Mouse (Mus musculus) embryonic facial prominence, embryonic 15.5 days (tissue): ENCODE measurements around the gene Polr2e. TPM values are rescaled to one million over a fixed set of nuclear protein-coding genes. Genes with fewer than 3 reads are reported as not detected.

ENCODE experiments used
- ATAC-seq: fragments of 200-750 bp; cut with Nextera tagmentation; 2 replicates; pipeline ENCODE4 v1.8.0; 2017; ENCODE audit warnings: low read depth, moderate TSS enrichment; ENCODE audit not compliant: insufficient number of reproducible peaks, low FRiP score, low TSS enrichment
- H3K27ac ChIP-seq: fragments of 300-500 bp; sonication (generic); replicated peaks from 2 replicates; pipeline ENCODE4 v1.5.1; 2015; ENCODE audit warnings: mild to moderate bottlenecking, inconsistent platforms
- H3K27me3 ChIP-seq: fragments of 300-500 bp; sonication (generic); 2 replicates; pipeline ENCODE4 v1.6.1; 2015; ENCODE audit warnings: inconsistent platforms
- H3K36me3 ChIP-seq: fragments of 300-500 bp; sonication (generic); 2 replicates; pipeline ENCODE4 v1.6.1; 2015; ENCODE audit warnings: mild to moderate bottlenecking, inconsistent platforms
- H3K4me1 ChIP-seq: fragments of 300-500 bp; sonication (generic); 2 replicates; pipeline ENCODE4 v1.6.1; 2015; ENCODE audit warnings: inconsistent platforms
- H3K4me2 ChIP-seq: fragments of 300-500 bp; sonication (generic); replicated peaks from 2 replicates; pipeline ENCODE4 v1.6.1; 2015; ENCODE audit warnings: mild to moderate bottlenecking, inconsistent platforms
- H3K4me3 ChIP-seq: fragments of 300-500 bp; sonication (generic); replicated peaks from 2 replicates; pipeline ENCODE4 v1.5.1; 2015; ENCODE audit warnings: mild to moderate bottlenecking, inconsistent platforms
- H3K9ac ChIP-seq: fragments of 300-500 bp; sonication (generic); 2 replicates; pipeline ENCODE4 v1.6.1; 2015; ENCODE audit warnings: inconsistent platforms
- H3K9me3 ChIP-seq: fragments of 300-500 bp; sonication (generic); replicated peaks from 2 replicates; pipeline ENCODE4 v1.6.1; 2016; ENCODE audit warnings: inconsistent platforms
- WGBS: fragments of 180-500 bp; shearing (Covaris S2); methylation state at CpG from one replicate; pipeline ENCODE4 v1.1.7; 2015; 5-methylcytosine and 5-hydroxymethylcytosine counted together
- polyA plus RNA-seq: library from polyadenylated mRNA; unstranded; fragments of >200 nt; fragmentation: Nextera tagmentation; extraction: Ambion mirVana; gene quantifications from 2 replicates; pipeline ENCODE4 v1.2.1, GENCODE M21; 2015

Polr2e gene
- polyA plus RNA-seq, 1 experiment from 2014 or later, result 218 TPM

DNA sequence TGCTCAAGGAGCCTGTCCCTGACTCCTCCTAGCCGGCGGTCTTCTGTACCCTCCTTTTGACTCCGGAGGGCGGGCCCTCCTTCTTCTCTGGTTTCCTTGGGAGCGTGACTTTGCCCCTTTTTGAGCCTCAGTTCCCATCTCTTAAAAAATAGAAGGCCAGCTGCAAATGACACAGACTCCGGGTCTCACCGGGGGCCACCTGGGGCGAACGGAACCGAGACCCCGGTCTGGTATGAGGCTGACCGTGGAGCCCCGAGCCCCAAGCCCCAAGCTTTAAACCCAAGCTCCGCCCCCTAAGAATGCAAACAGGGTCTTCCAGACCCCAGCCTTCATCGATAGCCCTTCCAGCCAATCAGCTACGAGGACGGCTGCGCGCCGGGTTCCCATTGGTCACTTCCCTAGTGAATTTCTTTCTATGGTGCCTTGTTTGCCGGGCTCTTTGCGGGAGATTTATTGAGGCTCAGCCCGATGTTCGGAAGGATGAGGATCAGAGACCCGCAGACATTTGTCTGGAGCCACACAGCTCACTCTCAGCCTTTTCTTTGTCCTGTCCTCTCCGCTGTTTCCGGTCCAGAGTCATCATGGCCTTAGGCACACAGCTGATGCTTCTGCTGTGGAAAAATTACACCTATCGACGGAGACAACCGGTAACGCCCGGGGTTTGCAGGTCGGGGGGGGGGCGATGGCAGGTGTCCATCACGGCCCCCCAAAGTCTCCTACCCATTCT, 42.4 kb downstream of the Polr2e start:
- Histone ChIP-seq H3K36me3 (peaks cover 37% of the 10 kb centered on the region), H3K4me1 (peaks cover 31% of the 10 kb centered on the region), H3K27ac (peak overlapping the region; percentile 73), H3K4me2 (peak overlapping the region; percentile 88), H3K9me3 (no peaks in the 10 kb centered on the region), H3K9ac (0 out of 2 replicates have a peak overlapping the region, but pooled peaks have one; percentile 19), H3K27me3 (no peaks in the 10 kb centered on the region), H3K4me3 (peak overlapping the region; percentile 54)
- under 1% methylated on average over 35 of the region's 35 CpGs for WGBS
- ATAC-seq, result peak; percentile 44

DNA sequence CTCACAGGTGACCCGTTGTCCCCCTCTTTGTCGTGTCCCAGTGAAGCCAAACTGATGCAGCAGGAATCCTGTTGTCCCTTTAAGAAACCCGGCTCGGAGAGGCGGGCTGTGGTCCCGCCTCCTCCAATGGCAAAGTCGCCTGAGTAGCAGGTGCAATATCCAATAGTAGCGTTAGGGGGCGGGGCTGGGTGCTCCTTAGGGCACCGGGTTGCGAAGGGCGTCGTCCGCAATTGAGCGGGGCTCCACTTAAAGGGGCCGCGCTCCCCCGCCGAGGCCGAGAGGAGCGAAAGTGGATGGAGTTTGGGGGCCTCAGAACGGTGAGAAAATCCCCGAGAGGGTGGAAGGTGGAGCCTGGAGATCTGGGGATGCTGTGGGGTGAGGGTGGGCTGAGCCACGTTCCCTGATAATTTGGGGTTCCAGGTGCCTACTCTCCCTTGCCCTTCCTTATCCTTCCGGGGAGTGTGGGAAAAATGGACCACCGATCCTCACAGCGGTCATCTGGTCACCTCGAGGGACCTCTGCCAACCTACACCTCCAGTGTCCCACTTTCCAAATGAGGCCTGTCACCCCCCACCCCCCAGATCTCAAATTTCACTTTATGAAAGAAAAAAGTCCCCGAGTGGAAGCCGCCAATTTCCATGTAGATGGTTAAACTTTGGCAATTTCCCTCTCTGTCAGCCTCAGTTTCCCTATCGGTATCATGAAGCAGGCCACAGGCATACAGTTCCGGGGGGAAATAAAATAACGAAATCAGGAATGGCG, 43.1 kb downstream of the Polr2e start, which contains the start of gene Abca7:
Gene Abca7 (plus strand): TSS at position 223 of the 762 bp plus-strand sequence.
- Histone ChIP-seq H3K9ac (peak within 1 kb of the TSS; percentile 19; the same call in 1 of the 2 replicates), H3K9me3 (no peaks in the 10 kb centered on the region), H3K27me3 (no peaks in the 10 kb centered on the region), H3K27ac (peak within 1 kb of the TSS; percentile 73), H3K4me3 (peak within 1 kb of the TSS; percentile 54), H3K4me1 (peaks cover 28% of the 10 kb centered on the region), H3K4me2 (peak within 1 kb of the TSS; percentile 88), H3K36me3 (peaks cover 45% of the 10 kb centered on the region)
- peak; percentile 89 for ATAC-seq
- WGBS, result under 1% methylated on average over 34 of the region's 34 CpGs

DNA sequence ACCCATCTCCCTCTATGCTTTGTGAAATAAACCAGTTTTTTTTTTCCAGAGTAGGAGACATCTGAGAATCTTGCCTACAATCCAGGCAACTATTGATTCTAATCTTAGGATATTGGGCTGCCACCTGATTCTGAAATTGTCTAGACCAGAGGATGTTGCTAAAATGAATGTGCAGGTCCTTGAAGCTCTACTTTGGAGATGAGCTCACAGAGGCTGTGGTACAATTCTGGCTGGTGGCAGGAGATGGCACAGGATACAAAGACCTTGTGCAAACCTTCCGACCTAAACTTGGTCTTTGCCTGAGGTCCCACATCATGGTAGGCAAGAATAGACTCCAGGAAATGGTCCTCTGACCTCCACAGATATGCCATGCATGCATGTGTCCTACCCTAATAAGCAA, 44.0 kb downstream of the Polr2e start:
- WGBS, result 69% methylated on average over 1 of the region's 1 CpGs
- ATAC-seq, result no peak

DNA sequence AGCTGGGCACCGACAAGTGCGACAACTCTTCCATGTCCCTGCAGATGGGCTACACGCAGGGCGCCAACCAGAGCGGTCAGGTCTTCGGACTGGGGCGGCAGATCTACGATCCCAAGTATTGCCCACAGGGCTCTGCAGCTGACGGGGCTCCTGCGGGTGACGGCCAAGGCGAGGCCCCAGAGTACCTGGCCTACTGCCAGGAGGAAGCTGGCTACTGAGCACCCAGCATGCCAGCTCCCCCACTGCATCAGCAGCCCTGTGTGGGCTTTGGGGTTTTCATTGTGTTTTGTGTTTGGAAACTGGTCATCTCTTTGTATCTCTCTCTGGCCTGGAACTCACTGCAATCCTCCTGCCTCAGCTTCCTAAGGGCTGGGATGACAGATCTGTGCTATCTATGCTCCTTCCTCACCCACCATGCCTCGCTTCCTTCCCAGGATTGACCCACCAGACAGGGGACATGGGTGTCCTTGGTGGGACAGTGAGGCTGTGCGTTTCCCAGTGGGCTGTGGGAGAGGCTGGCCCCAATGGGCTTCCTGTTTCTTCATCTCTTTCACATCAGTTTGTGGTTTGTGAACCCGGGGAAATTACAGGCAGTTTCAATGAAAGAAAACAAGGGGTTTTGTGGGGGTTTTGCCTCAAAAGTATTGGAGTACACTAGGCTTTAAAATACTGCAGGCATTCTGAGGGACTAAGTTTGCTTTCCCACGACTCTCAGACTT, 45.0 kb downstream of the Polr2e start:
- no peak for ATAC-seq
- peaks cover 53% of the 10 kb centered on the region for H3K36me3 ChIP-seq
- H3K27me3 ChIP-seq, result no peaks in the 10 kb centered on the region
- H3K4me1 ChIP-seq, result peaks cover 41% of the 10 kb centered on the region
- H3K4me2 ChIP-seq, result no peak overlapping the region
- no peaks in the 10 kb centered on the region for H3K9me3 ChIP-seq
- no peak overlapping the region for H3K4me3 ChIP-seq
- no peak overlapping the region; the same call in 1 of the 2 replicates for H3K27ac ChIP-seq
- 77% methylated on average over 16 of the region's 16 CpGs for WGBS
- H3K9ac ChIP-seq, result no peak overlapping the region

More for the DNA sequence above, 44.0 kb downstream of the Polr2e start:
- Histone ChIP-seq H3K4me2 (peak overlapping the region; percentile 88; the same call in 1 of the 2 replicates), H3K9me3 (no peaks in the 10 kb centered on the region), H3K27me3 (no peaks in the 10 kb centered on the region), H3K36me3 (peaks cover 53% of the 10 kb centered on the region), H3K9ac (no peak overlapping the region), H3K4me1 (peaks cover 33% of the 10 kb centered on the region), H3K27ac (peak overlapping the region; percentile 73; the same call in 1 of the 2 replicates), H3K4me3 (no peak overlapping the region; the same call in 1 of the 2 replicates)

DNA sequence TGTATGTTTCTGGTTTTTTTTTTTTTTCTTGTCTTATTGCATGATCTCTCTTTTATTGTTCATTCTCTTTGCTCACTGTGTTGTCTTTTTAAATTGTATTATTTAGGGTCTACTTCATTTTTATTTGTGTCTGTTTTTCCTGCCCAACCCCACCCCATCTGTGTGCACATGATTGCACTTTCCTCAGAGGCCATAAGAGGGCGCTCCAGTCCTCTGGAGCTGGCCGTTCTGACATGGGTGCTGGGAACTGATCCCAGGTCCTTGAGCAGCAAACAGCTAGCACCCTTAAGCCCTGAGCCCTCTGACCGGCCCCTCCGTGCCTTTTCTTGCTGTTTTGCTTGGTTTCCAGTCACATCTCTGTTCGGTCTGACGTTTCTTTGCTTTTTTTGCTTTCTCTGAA, 48.0 kb downstream of the Polr2e start:
- H3K4me2 ChIP-seq, result 0 out of 2 replicates have a peak overlapping the region, but pooled peaks have one; percentile 93
- H3K27me3 ChIP-seq, result no peaks in the 10 kb centered on the region
- no peak overlapping the region for H3K27ac ChIP-seq
- no peak for ATAC-seq
- H3K9ac ChIP-seq, result no peak overlapping the region
- peaks cover 47% of the 10 kb centered on the region for H3K4me1 ChIP-seq
- WGBS, result 87% methylated on average over 6 of the region's 6 CpGs
- no peak overlapping the region for H3K4me3 ChIP-seq
- no peaks in the 10 kb centered on the region for H3K9me3 ChIP-seq
- peaks cover 53% of the 10 kb centered on the region for H3K36me3 ChIP-seq

DNA sequence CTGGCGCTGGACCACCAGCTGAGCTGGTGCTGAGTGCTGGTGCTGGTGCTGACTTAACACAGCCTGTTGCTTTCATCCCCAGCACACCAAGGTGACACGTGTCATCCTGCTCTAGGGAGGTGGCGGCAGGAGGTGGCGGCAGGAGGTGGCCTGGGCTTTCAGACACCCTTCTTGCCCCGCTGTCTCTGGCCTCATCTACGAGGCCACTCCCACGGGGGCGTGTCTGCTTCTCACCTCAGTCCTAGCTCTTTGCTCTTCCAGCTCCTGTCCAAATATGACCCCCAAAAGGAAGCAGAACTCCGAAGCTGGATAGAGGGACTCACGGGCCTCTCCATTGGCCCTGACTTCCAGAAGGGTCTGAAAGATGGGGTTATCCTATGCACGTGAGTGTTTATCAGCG, 48.5 kb downstream of the Polr2e start:
- H3K9ac ChIP-seq, result no peak overlapping the region
- 0 out of 2 replicates have a peak overlapping the region, but pooled peaks have one; percentile 93 for H3K4me2 ChIP-seq
- H3K27ac ChIP-seq, result peak overlapping the region; percentile 4; the same call in 1 of the 2 replicates
- H3K4me1 ChIP-seq, result peaks cover 51% of the 10 kb centered on the region
- H3K27me3 ChIP-seq, result no peaks in the 10 kb centered on the region
- H3K9me3 ChIP-seq, result no peaks in the 10 kb centered on the region
- peaks cover 53% of the 10 kb centered on the region for H3K36me3 ChIP-seq
- no peak overlapping the region; the same call in 1 of the 2 replicates for H3K4me3 ChIP-seq
- no peak for ATAC-seq
- 72% methylated on average over 12 of the region's 12 CpGs for WGBS

DNA sequence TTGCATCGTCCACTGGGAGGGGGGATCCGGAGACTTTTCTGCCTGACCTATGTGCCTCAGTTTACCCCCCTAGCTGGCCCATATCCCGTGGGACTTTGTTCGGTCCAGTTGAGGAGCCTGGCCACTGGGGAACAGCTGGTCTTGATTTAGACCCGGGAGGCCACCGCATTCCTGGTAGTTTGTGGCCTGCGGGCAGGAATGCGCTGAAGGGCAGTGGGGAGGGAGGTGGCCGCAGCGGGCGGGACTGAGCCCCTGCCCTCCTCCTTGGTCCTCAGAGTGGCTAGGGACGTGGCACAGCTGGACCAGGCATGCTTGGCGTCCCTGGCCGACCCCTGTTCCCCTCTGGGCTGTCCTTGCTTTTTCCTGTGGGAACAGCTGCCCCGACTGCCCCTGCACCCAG, 49.7 kb downstream of the Polr2e start:
- Histone ChIP-seq H3K4me2 (peak overlapping the region; percentile 93), H3K4me1 (peaks cover 55% of the 10 kb centered on the region), H3K27ac (peak overlapping the region; percentile 99), H3K4me3 (peak overlapping the region; percentile 90), H3K9me3 (no peaks in the 10 kb centered on the region), H3K36me3 (peaks cover 43% of the 10 kb centered on the region), H3K9ac (peak overlapping the region; percentile 86), H3K27me3 (no peaks in the 10 kb centered on the region)
- WGBS, result 11% methylated on average over 15 of the region's 15 CpGs
- no peak for ATAC-seq

DNA sequence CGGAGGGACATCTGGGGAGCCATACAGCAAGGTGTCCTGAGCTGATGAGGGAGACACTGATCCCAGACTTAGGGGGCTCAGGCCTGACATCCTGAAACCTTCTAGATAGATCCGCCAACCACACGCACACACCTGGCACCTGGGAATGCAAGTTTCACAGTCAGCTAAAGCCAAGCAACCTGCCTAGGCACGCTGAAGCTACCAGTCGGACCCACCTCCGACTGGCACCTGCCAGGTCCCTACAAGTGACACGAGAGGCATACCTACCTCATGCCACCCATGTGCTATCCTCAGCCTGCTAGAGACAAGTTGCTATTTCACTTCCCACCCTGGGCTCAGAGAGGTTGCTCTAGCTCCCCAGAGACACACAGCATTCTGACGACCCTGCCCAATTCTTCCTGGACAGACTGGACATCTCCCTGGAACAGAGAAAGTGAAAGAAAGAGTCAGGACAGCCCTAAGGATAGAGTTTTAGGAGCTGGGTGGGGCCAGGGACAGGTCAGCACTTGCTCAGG, 50.3 kb downstream of the Polr2e start:
- 16% methylated on average over 8 of the region's 8 CpGs for WGBS
- no peaks in the 10 kb centered on the region for H3K27me3 ChIP-seq
- peaks cover 37% of the 10 kb centered on the region for H3K36me3 ChIP-seq
- H3K4me2 ChIP-seq, result peak overlapping the region; percentile 93
- H3K27ac ChIP-seq, result peak overlapping the region; percentile 99
- peak overlapping the region; percentile 86 for H3K9ac ChIP-seq
- no peak for ATAC-seq
- peaks cover 51% of the 10 kb centered on the region for H3K4me1 ChIP-seq
- H3K9me3 ChIP-seq, result no peaks in the 10 kb centered on the region
- H3K4me3 ChIP-seq, result peak overlapping the region; percentile 90

DNA sequence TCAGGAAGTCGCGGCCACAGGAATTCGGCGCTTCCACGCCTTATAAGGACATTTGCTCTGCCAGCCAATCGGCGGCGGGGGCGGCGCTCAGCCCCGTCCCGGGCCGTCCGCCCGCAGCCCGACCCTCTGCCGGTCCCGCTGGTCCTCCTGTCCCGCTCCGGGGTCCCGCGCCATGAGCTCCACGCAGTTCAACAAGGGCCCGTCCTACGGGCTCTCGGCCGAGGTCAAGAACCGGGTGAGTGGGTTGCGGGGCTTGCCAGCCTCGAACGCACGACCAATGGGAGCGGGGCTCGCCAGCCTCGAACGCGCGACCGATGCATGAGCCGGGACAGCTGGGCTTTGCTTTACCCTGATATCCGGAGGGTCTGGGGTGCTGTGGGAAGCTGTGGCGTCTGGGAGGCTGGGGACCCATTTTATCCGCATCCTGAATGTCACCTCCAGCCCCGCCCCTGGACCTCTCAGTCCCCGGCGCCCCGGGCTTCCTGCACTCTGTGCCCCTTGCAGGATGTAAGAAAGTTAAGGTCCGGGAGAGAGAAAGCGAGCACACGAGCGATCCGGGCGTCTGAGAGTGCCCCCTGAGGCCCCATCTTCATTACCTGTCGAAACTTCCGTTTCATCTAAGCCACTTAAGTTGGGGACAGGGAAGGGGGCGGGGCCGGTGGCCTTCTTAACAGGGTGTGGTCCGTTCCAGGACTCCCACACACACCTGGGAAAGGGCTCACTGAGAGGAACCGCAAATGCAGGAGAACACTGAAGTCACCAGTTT, 50.9 kb downstream of the Polr2e start, which contains the start of gene Cnn2:
Gene Cnn2 (plus strand): TSS at position 79 of the 766 bp plus-strand sequence.
- under 1% methylated on average over 58 of the region's 59 CpGs for WGBS
- ATAC-seq, result peak; percentile 25; the same call in 1 of the 2 replicates
- no peaks in the 10 kb centered on the region for H3K9me3 ChIP-seq

More for the DNA sequence above, 50.9 kb downstream of the Polr2e start, which contains the start of gene Cnn2:
- Histone ChIP-seq H3K4me3 (peak within 1 kb of the TSS; percentile 90), H3K9ac (peak within 1 kb of the TSS; percentile 86), H3K4me1 (peaks cover 49% of the 10 kb centered on the region), H3K27ac (peak within 1 kb of the TSS; percentile 99), H3K36me3 (peaks cover 31% of the 10 kb centered on the region), H3K27me3 (no peaks in the 10 kb centered on the region), H3K4me2 (peak within 1 kb of the TSS; percentile 93)
